Mouse (Mus musculus) activated CD4-positive, CD25-positive, alpha-beta regulatory T cell, adult 9 weeks (primary cell): ENCODE results near the gene Sergef. TPM values are rescaled to one million over a fixed set of nuclear protein-coding genes. Genes with fewer than 3 reads are reported as not detected.

Source experiments
- polyA plus RNA-seq: library from polyadenylated mRNA; unstranded; fragments of 100-300 nt; shearing (Covaris generic); gene quantifications from one replicate; pipeline ENCODE4 v1.2.1, GENCODE M21; 2017

Gene Sergef
- 21.3 TPM for polyA plus RNA-seq

DNA sequence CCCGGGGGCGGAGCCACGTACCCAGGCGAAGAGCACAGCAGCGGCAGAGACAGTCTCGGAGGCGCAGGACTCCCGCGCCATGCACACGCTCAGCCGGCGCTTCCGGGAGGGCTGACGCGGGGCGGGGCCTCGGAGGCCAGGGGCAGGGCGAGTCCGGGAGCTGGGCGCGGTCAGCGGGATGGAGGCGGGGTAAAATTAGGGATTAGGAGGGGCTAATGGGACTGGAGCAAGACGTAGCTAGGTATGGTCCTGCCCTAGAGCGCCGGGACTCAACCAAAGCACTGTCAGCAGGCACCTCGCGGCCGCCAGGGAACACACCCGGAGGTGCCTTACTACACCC lies at the start of gene Sergef:
Gene Sergef (minus strand): TSS at position 116 of the 340 bp plus-strand sequence.

DNA sequence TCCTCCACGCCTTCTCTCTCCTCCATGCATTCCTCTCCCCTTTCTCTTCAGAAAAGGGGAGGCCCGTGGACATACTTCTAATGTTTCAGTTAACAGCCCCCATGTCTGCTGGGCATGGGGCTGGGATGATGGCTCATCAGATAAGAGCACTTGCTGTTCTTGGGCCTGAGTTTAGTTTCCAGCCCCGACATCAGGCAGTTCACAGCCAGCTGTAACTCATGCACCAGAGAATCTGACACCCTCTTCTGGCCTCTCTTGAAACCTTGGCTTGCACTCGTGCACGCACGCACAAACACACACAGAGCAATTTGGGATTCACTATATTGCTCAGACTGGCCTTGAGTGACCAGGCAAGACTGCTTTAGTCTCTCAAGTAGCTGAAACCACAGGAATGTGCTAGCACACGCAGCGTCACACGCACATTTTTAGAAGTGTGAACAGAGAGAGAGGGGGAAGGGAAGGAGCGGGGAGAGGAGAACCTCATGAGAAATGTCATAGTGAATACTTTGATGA lies 32.6 kb upstream of the Sergef start, which contains the start of gene Tph1:
Gene Tph1 (minus strand): TSS at position 378 of the 513 bp plus-strand sequence.

DNA sequence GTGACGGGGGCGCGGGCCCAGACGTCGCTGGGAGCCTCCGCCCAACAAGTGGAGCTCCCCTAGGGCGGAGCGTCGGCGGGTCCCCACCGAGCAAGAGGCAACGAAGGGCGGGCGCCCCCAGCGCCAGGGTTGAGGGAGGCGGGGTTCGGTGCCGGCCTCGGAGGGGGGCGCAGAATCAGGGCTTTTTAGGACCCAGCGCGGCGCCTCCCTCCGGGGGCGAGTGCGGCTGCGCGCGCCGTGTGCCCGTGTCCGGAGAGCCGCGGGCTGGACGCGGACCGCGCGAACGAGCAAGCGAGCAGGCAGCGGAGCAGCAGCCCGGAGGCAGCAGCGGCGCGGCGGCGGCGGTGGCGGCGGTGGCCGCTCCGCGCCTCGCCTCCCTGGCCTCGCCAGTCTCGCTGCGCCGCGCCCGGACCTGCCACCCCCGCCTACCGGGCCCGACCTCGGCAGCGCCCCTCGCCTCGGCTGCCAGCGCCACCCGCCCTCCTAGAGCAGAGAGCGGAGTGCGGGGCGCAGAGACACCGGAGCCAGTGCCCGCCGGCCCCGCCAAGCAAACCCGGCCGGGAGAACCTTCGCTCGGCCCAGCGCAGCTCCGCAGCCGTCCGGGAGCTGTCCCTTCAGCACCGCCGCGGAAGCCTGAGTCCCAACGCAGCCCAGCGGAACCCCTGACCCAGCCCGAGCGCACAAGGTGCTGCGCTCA lies 243.2 kb downstream of the Sergef start, which contains the start of gene Kcnc1:
Gene Kcnc1 (plus strand): TSS at position 267 of the 697 bp plus-strand sequence.

Other genes with a start within 250 kb of the Sergef start
- not detected for gene Kcnc1, start 243.3 kb downstream of the Sergef start, polyA plus RNA-seq
- gene Tph1, start 32.7 kb upstream of the Sergef start, polyA plus RNA-seq, result 0.34 TPM
- gene Saal1, start 70.9 kb upstream of the Sergef start, polyA plus RNA-seq, result 25.1 TPM
- not detected for gene Saa3, start 75.9 kb upstream of the Sergef start, polyA plus RNA-seq
- gene Saa4, start 92.8 kb upstream of the Sergef start, polyA plus RNA-seq, result not detected
- gene Saa1, start 103.2 kb upstream of the Sergef start, polyA plus RNA-seq, result not detected
- not detected for gene Saa2, start 112.0 kb upstream of the Sergef start, polyA plus RNA-seq
- 39.7 TPM for gene Hps5, start 156.3 kb upstream of the Sergef start, polyA plus RNA-seq
- gene Gtf2h1, start 156.3 kb upstream of the Sergef start, polyA plus RNA-seq, result 42.9 TPM
- 1,357 TPM for gene Ldha, start 201.7 kb upstream of the Sergef start, polyA plus RNA-seq
- gene Ldhc, start 221.4 kb upstream of the Sergef start, polyA plus RNA-seq, result not detected